Mouse (Mus musculus): ENCODE measurements at regions not wholly inside any gene's neighbourhood (a gene's known extent, or its start where the extent isn't known, plus 50 kb on each side); places are given as distances from the start of the nearest gene placed in this dataset.
A peak's percentile ranks its signal among the peaks of the same experiment; 100 is the strongest.

DNA sequence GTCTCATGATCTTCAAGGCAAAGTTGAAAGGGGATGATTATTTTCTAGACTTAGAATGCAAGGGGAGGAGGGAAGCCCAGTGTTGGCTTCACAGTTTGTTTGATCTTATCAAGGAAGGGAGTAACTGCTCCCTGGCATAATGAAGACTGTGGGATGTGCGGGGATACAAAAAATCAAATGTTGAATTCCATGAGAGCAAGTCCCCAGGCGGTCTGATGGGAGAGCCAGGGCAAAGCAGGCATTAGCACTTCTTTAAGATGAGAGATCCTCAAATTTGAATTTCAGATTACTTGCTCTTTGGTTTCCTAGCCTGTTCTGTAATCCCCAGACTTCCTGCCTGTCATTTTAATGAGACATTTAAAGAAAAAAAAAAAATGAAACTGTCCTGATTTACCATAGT is 525.6 kb upstream of the Man1a start:
- Histone ChIP-seq H3K36me3 (replicated peaks; ENCODE audit: control insufficient read depth, insufficient read depth, low read depth, low read length) (no peaks in the 10 kb centered on the region), H3K4me2 (ENCODE audit: low read depth, low read length) (no peak overlapping the region), H3K4me3 (ENCODE audit: low read depth, low read length) (no peak overlapping the region), H3K9me3 (replicated peaks; ENCODE audit: control insufficient read depth, low read length) (no peaks in the 10 kb centered on the region), H3K27ac (replicated peaks; ENCODE audit: low read depth, low read length) (no peak overlapping the region), H3K27me3 (ENCODE audit: control insufficient read depth, insufficient read depth, low read length) (no peaks in the 10 kb centered on the region), H3K4me1 (ENCODE audit: control insufficient read depth, insufficient read depth, low read length) (no peaks in the 10 kb centered on the region), H3K9ac (replicated peaks; ENCODE audit: low read length) (no peak overlapping the region)
- ATAC-seq (replicated peaks; ENCODE audit: insufficient number of reproducible peaks, low FRiP score, low TSS enrichment, low read depth) (no peak), DNase-seq (ENCODE audit: low spot score) (no peak)
- WGBS = 26% methylated on average over 2 of the region's 2 CpGs

DNA sequence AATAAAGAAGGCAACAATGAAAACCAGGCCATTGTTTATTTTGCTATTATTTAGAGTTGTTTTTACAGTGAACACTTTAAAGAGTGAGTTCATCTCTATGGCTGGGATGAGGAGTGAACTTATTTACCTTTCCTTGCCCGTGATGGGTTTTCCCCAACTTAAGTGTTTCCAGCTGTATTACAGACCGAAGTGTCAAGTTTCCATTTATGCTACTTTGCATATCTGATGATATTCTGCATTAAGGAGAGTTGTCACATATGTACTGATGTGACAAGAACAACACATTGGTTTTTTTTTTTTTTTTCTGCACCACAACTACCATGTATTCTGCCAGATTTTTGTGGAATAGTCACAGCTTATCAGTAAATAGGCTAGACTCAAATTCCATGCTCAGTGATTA is 518.7 kb upstream of the Man1a start:
- peak; percentile 32 for DNase-seq (ENCODE audit: low spot score)
- Histone ChIP-seq H3K9me3 (replicated peaks; ENCODE audit: control insufficient read depth, low read length) (no peaks in the 10 kb centered on the region), H3K4me3 (ENCODE audit: low read depth, low read length) (no peak overlapping the region), H3K4me2 (ENCODE audit: low read depth, low read length) (no peak overlapping the region), H3K9ac (replicated peaks; ENCODE audit: low read length) (no peak overlapping the region), H3K27ac (replicated peaks; ENCODE audit: low read depth, low read length) (no peak overlapping the region), H3K36me3 (replicated peaks; ENCODE audit: control insufficient read depth, insufficient read depth, low read depth, low read length) (no peaks in the 10 kb centered on the region), H3K4me1 (ENCODE audit: control insufficient read depth, insufficient read depth, low read length) (no peaks in the 10 kb centered on the region), H3K27me3 (ENCODE audit: control insufficient read depth, insufficient read depth, low read length) (no peaks in the 10 kb centered on the region)
- no peak for ATAC-seq (replicated peaks; ENCODE audit: insufficient number of reproducible peaks, low FRiP score, low TSS enrichment, low read depth)
- 31% methylated on average over 2 of the region's 2 CpGs for WGBS

DNA sequence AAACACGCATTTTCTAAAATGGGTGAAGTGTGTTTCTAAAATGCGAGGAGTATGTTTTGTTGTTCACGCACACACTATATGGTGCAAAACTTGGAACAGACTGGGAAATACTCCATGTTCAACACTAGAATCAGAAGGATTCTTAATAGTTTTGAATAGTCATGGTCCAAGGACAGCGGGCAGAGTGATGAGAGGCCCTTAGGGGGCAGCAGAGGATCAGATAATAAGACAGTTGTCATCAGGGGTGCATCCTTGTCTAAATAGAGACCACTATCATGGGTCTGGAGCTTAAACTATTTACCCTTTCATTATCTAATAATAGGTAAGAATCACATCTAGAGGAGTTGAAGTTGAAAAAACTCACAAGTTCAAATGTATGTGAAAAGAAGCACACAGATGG is 482.2 kb upstream of the Man1a start:
- Histone ChIP-seq H3K27ac (replicated peaks; ENCODE audit: low read depth, low read length) (no peak overlapping the region), H3K9me3 (replicated peaks; ENCODE audit: control insufficient read depth, low read length) (no peaks in the 10 kb centered on the region), H3K4me1 (ENCODE audit: control insufficient read depth, insufficient read depth, low read length) (no peaks in the 10 kb centered on the region), H3K36me3 (replicated peaks; ENCODE audit: control insufficient read depth, insufficient read depth, low read depth, low read length) (no peaks in the 10 kb centered on the region), H3K9ac (replicated peaks; ENCODE audit: low read length) (no peak overlapping the region), H3K4me3 (ENCODE audit: low read depth, low read length) (no peak overlapping the region), H3K27me3 (ENCODE audit: control insufficient read depth, insufficient read depth, low read length) (no peaks in the 10 kb centered on the region), H3K4me2 (ENCODE audit: low read depth, low read length) (no peak overlapping the region)
- DNase-seq (ENCODE audit: low spot score) (no peak), ATAC-seq (replicated peaks; ENCODE audit: insufficient number of reproducible peaks, low FRiP score, low TSS enrichment, low read depth) (no peak)
- 60% methylated on average over 4 of the region's 4 CpGs for WGBS

DNA sequence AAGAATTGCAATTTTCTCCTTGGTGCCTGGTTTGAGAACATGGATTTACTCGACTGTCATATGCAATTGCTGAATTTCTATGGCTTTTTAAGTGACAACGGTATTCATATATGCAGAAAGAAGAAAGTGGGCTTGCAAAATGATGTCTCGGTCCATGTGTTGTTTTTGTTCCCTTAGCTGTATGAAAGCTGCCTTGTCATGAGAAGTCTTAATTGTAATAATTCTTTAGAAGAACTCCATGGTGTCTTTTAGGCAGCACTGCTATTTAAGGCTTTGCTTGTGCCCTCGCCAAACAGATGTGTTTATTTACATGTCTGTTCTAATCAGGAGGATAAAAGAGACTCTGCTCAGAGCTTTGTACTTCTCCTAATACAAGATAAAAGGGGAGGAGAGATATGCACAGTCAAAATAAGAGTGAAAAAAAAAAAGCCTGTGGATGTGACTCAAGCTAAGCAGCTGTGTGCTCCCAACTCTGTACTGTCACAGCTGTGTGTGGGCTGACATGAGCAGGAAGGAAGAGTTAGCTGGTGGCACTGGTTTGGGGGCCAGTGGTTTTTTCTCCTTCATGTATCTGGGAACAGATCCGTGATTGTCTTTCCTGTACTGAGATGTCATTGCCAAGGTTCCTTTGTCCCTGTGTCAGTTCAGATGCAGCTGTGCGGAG is 475.5 kb upstream of the Man1a start:
- Histone ChIP-seq H3K9ac (replicated peaks; ENCODE audit: low read length) (no peak overlapping the region), H3K27ac (replicated peaks; ENCODE audit: low read depth, low read length) (no peak overlapping the region), H3K4me3 (ENCODE audit: low read depth, low read length) (no peak overlapping the region), H3K36me3 (replicated peaks; ENCODE audit: control insufficient read depth, insufficient read depth, low read depth, low read length) (no peaks in the 10 kb centered on the region), H3K4me1 (ENCODE audit: control insufficient read depth, insufficient read depth, low read length) (no peaks in the 10 kb centered on the region), H3K9me3 (replicated peaks; ENCODE audit: control insufficient read depth, low read length) (no peaks in the 10 kb centered on the region), H3K4me2 (ENCODE audit: low read depth, low read length) (no peak overlapping the region), H3K27me3 (ENCODE audit: control insufficient read depth, insufficient read depth, low read length) (no peaks in the 10 kb centered on the region)
- no peak for ATAC-seq (replicated peaks; ENCODE audit: insufficient number of reproducible peaks, low FRiP score, low TSS enrichment, low read depth)
- no peak for DNase-seq (ENCODE audit: low spot score)
- WGBS = 62% methylated on average over 6 of the region's 6 CpGs

DNA sequence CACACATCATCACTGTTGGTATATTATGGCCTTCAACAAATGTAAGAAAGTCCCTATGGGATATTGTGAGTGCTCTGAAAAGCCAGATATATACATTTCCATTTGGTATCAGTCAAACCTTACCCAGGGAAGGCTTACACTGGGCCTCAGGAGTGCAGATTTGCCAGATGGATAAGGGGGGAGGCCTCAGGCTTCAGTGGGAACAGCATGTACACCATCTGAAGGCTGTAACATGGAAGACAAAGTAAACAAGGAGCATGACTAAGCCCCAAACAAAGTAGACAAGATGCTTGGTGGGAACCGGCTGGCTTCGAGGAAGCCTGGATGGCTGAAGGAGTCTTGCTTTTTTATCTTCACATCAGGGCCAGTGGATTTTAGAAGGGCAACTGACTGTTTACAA is 474.3 kb upstream of the Man1a start:
- Histone ChIP-seq H3K4me2 (ENCODE audit: low read depth, low read length) (no peak overlapping the region), H3K27ac (replicated peaks; ENCODE audit: low read depth, low read length) (no peak overlapping the region), H3K36me3 (replicated peaks; ENCODE audit: control insufficient read depth, insufficient read depth, low read depth, low read length) (no peaks in the 10 kb centered on the region), H3K9me3 (replicated peaks; ENCODE audit: control insufficient read depth, low read length) (no peaks in the 10 kb centered on the region), H3K4me1 (ENCODE audit: control insufficient read depth, insufficient read depth, low read length) (no peaks in the 10 kb centered on the region), H3K27me3 (ENCODE audit: control insufficient read depth, insufficient read depth, low read length) (no peaks in the 10 kb centered on the region), H3K4me3 (ENCODE audit: low read depth, low read length) (no peak overlapping the region), H3K9ac (replicated peaks; ENCODE audit: low read length) (no peak overlapping the region)
- WGBS = 87% methylated on average over 2 of the region's 2 CpGs
- DNase-seq (ENCODE audit: low spot score) (no peak), ATAC-seq (replicated peaks; ENCODE audit: insufficient number of reproducible peaks, low FRiP score, low TSS enrichment, low read depth) (no peak)

DNA sequence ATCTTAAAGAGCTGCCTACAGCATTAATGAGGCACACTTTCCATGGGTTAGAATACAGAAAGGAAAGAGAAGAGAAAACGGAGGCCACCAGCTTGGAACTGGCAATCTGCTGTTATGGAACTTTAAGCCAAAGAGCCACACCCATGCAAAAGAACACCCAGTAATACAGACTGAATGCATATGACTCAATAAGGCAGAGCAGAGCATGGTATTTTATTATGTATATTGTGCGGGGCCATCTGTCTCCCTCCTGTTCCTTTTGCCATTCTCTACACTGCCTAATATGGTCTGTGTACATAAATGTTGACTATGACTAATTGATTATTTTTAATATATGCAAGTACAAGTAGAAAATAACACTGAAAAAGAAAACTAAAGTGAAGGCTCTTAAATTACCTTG is 472.6 kb upstream of the Man1a start:
- no peak overlapping the region for H3K9ac ChIP-seq (replicated peaks; ENCODE audit: low read length)
- H3K4me2 ChIP-seq (ENCODE audit: low read depth, low read length) = no peak overlapping the region
- H3K4me1 ChIP-seq (ENCODE audit: control insufficient read depth, insufficient read depth, low read length) = no peaks in the 10 kb centered on the region
- DNase-seq (ENCODE audit: low spot score) = no peak
- H3K4me3 ChIP-seq (ENCODE audit: low read depth, low read length) = no peak overlapping the region
- WGBS = 88% methylated on average over 2 of the region's 2 CpGs
- no peak overlapping the region for H3K27ac ChIP-seq (replicated peaks; ENCODE audit: low read depth, low read length)
- no peak for ATAC-seq (replicated peaks; ENCODE audit: insufficient number of reproducible peaks, low FRiP score, low TSS enrichment, low read depth)
- H3K9me3 ChIP-seq (replicated peaks; ENCODE audit: control insufficient read depth, low read length) = no peaks in the 10 kb centered on the region
- no peaks in the 10 kb centered on the region for H3K36me3 ChIP-seq (replicated peaks; ENCODE audit: control insufficient read depth, insufficient read depth, low read depth, low read length)
- H3K27me3 ChIP-seq (ENCODE audit: control insufficient read depth, insufficient read depth, low read length) = no peaks in the 10 kb centered on the region

DNA sequence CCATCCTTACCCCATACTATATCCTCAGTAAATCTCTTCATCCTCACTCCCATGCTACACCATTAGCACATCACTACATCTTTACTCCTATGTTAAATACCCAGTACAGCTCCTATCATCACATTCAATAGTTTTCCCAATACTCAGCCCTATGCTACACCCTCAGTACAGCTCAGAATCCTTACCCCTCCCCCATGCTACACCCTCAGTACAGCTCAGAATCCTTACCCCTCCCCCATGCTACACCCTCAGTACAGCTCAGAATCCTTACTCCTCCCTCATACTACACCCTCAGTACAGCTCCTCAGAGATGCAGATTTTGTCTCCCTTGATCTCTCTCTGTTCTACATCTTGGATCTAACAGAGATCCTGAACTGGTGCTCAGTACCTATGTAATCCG is 472.1 kb upstream of the Man1a start:
- 82% methylated on average over 1 of the region's 1 CpGs for WGBS
- ATAC-seq (replicated peaks; ENCODE audit: insufficient number of reproducible peaks, low FRiP score, low TSS enrichment, low read depth) (peak; percentile 39; the same call in 1 of the 2 replicates), DNase-seq (ENCODE audit: low spot score) (no peak)
- H3K27me3 ChIP-seq (ENCODE audit: control insufficient read depth, insufficient read depth, low read length) = no peaks in the 10 kb centered on the region
- H3K36me3 ChIP-seq (replicated peaks; ENCODE audit: control insufficient read depth, insufficient read depth, low read depth, low read length) = no peaks in the 10 kb centered on the region
- H3K4me1 ChIP-seq (ENCODE audit: control insufficient read depth, insufficient read depth, low read length) = no peaks in the 10 kb centered on the region
- H3K9me3 ChIP-seq (replicated peaks; ENCODE audit: control insufficient read depth, low read length) = no peaks in the 10 kb centered on the region
- H3K4me3 ChIP-seq (ENCODE audit: low read depth, low read length) = no peak overlapping the region
- no peak overlapping the region for H3K27ac ChIP-seq (replicated peaks; ENCODE audit: low read depth, low read length)
- H3K9ac ChIP-seq (replicated peaks; ENCODE audit: low read length) = no peak overlapping the region
- no peak overlapping the region for H3K4me2 ChIP-seq (ENCODE audit: low read depth, low read length)

DNA sequence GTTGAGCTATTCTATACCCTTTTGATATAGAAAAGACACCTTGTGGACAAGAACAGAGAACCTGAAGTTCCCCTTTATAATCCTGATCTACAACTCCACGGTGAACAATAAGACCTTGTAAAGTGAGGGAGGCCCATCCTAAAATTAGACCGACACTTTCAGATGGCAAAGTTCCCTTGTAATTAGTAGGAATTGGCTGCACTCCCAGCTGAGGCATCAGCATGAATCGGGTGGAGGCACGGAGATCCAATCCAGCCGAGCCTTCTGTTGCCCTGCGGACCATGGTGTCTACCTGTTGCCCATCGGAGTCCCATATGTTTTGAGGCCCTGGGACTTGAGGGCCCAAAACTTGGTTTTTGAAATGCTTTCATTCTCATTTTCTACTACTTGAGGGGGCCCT is 456.2 kb upstream of the Man1a start:
- Histone ChIP-seq H3K9ac (replicated peaks; ENCODE audit: low read length) (no peak overlapping the region), H3K4me2 (ENCODE audit: low read depth, low read length) (no peak overlapping the region), H3K36me3 (replicated peaks; ENCODE audit: control insufficient read depth, insufficient read depth, low read depth, low read length) (no peaks in the 10 kb centered on the region), H3K4me3 (ENCODE audit: low read depth, low read length) (no peak overlapping the region), H3K9me3 (replicated peaks; ENCODE audit: control insufficient read depth, low read length) (no peaks in the 10 kb centered on the region), H3K4me1 (ENCODE audit: control insufficient read depth, insufficient read depth, low read length) (no peaks in the 10 kb centered on the region), H3K27me3 (ENCODE audit: control insufficient read depth, insufficient read depth, low read length) (no peaks in the 10 kb centered on the region), H3K27ac (replicated peaks; ENCODE audit: low read depth, low read length) (no peak overlapping the region)
- WGBS = 91% methylated on average over 7 of the region's 7 CpGs
- ATAC-seq (replicated peaks; ENCODE audit: insufficient number of reproducible peaks, low FRiP score, low TSS enrichment, low read depth) = no peak
- DNase-seq (ENCODE audit: low spot score) = no peak

Data from embryonic facial prominence, embryonic 11.5 days (tissue).